Mouse (Mus musculus): ENCODE data around the gene Ttc7. TPM values are rescaled to one million over a fixed set of nuclear protein-coding genes. Genes with fewer than 3 reads are reported as not detected.
A peak's percentile ranks its signal among the peaks of the same experiment; 100 is the strongest.

Ttc7 gene
- polyA plus RNA-seq, 1 experiment from 2014 or later = 4.2 TPM

DNA sequence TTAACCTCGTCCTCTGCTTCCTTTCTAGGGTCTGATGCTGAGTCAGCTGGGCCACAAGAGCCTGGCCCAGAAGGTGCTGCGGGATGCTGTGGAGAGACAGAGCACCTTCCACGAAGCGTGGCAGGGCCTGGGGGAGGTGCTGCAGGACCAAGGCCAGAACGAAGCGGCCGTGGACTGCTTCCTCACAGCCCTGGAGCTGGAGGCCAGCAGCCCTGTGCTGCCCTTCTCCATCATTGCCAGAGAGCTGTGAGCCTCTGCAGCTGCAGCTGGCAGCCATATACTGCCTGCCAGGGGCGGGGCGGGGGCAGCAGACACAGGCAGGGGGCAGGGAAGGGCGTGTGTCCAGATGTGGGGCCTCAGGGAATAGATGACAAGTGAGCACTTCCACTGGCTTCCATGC is 97.1 kb downstream of the Ttc7 start:
- Histone ChIP-seq H3K9me3 (replicated peaks; ENCODE audit: control insufficient read depth, low read length, poor library complexity, severe bottlenecking) (no peaks in the 10 kb centered on the region), H3K4me2 (ENCODE audit: low read length) (no peak overlapping the region), H3K27me3 (ENCODE audit: control insufficient read depth, insufficient read depth, low read depth, low read length) (no peaks in the 10 kb centered on the region), H3K9ac (ENCODE audit: low read depth, low read length) (0 out of 2 replicates have a peak overlapping the region, but pooled peaks have one; percentile 49), H3K4me3 (ENCODE audit: low read depth, low read length) (no peak overlapping the region), H3K36me3 (ENCODE audit: control insufficient read depth, insufficient read depth, low read length) (no peaks in the 10 kb centered on the region), H3K4me1 (ENCODE audit: control insufficient read depth, insufficient read depth, low read length) (peaks cover 26% of the 10 kb centered on the region), H3K27ac (ENCODE audit: low read length) (peak overlapping the region; percentile 80)
- 58% methylated on average over 10 of the region's 10 CpGs for WGBS
- no peak for ATAC-seq

DNA sequence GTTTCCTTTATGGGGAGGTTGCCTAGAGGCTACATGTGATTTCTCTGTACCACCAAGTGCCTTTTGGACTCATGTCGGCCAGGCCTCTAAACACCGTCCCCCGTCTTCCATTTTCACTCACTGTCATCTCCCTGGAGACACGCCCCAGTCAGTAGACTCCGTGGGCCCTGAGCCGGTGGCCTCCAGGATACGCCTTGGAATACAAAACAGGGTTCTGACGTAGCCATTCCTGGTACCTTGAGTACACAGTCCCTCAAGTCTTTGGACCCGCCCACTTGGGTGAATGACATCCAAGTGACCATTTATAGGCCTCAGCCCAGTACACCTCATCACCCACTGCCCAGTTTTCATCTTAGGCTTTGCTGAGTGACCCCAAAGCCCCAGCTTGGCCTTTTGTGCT is 98.0 kb downstream of the Ttc7 start:
- Histone ChIP-seq H3K4me1 (ENCODE audit: control insufficient read depth, insufficient read depth, low read length) (peaks cover 26% of the 10 kb centered on the region), H3K4me2 (ENCODE audit: low read length) (no peak overlapping the region), H3K9me3 (replicated peaks; ENCODE audit: control insufficient read depth, low read length, poor library complexity, severe bottlenecking) (no peaks in the 10 kb centered on the region), H3K27me3 (ENCODE audit: control insufficient read depth, insufficient read depth, low read depth, low read length) (no peaks in the 10 kb centered on the region), H3K4me3 (ENCODE audit: low read depth, low read length) (no peak overlapping the region), H3K36me3 (ENCODE audit: control insufficient read depth, insufficient read depth, low read length) (no peaks in the 10 kb centered on the region), H3K27ac (ENCODE audit: low read length) (no peak overlapping the region), H3K9ac (ENCODE audit: low read depth, low read length) (no peak overlapping the region)
- ATAC-seq = no peak
- 80% methylated on average over 9 of the region's 9 CpGs for WGBS

DNA sequence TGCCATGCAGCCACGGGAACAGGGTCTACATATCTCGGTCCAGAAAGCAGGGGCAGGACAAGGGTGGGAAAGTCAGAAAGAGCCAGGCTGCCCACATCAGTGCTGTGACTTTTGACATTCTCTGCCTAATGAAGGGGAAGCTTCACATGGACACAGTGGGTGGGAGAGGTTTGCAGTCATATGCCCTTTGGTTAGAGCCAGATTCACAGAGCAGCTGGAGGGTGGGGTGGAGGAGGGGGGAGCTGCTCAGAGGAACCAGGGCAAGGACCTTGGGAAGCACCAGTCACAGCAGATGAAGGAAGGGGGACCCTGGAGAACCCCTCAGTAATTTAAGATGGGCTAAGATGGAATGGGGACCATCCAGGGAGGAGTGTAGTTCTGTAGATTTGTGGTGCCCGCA is 103.1 kb downstream of the Ttc7 start:
- H3K4me2 ChIP-seq (ENCODE audit: low read length) = no peak overlapping the region
- no peaks in the 10 kb centered on the region for H3K9me3 ChIP-seq (replicated peaks; ENCODE audit: control insufficient read depth, low read length, poor library complexity, severe bottlenecking)
- H3K4me1 ChIP-seq (ENCODE audit: control insufficient read depth, insufficient read depth, low read length) = peaks cover 4% of the 10 kb centered on the region
- WGBS = 84% methylated on average over 3 of the region's 3 CpGs
- no peak overlapping the region for H3K9ac ChIP-seq (ENCODE audit: low read depth, low read length)
- H3K4me3 ChIP-seq (ENCODE audit: low read depth, low read length) = no peak overlapping the region
- no peaks in the 10 kb centered on the region for H3K36me3 ChIP-seq (ENCODE audit: control insufficient read depth, insufficient read depth, low read length)
- no peaks in the 10 kb centered on the region for H3K27me3 ChIP-seq (ENCODE audit: control insufficient read depth, insufficient read depth, low read depth, low read length)
- ATAC-seq = no peak
- H3K27ac ChIP-seq (ENCODE audit: low read length) = no peak overlapping the region

DNA sequence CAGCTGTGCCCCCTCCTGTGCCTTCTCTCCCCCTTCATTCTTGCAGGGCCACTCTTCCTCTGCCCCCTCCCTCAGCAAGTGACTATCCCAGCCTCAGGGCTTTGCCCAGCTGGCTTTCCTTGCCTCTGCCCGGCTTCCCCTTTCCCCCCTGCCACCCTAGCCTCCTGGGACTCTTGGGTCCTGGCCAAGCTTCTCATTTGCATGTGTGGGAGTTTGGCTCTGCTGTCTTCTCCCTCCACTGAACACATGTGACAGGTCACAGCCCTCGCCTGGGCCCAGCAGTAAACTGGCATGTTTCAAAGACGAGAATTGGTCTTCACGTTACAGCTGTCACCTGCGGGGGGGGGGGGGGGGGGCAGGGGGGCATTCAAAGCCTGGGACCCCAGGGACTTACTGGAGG is 104.4 kb downstream of the Ttc7 start:
- Histone ChIP-seq H3K4me2 (ENCODE audit: low read length) (no peak overlapping the region), H3K27me3 (ENCODE audit: control insufficient read depth, insufficient read depth, low read depth, low read length) (no peaks in the 10 kb centered on the region), H3K36me3 (ENCODE audit: control insufficient read depth, insufficient read depth, low read length) (no peaks in the 10 kb centered on the region), H3K27ac (ENCODE audit: low read length) (no peak overlapping the region), H3K4me3 (ENCODE audit: low read depth, low read length) (no peak overlapping the region), H3K9me3 (replicated peaks; ENCODE audit: control insufficient read depth, low read length, poor library complexity, severe bottlenecking) (no peaks in the 10 kb centered on the region), H3K4me1 (ENCODE audit: control insufficient read depth, insufficient read depth, low read length) (peaks cover 4% of the 10 kb centered on the region), H3K9ac (ENCODE audit: low read depth, low read length) (no peak overlapping the region)
- 21% methylated on average over 3 of the region's 5 CpGs for WGBS
- no peak for ATAC-seq

DNA sequence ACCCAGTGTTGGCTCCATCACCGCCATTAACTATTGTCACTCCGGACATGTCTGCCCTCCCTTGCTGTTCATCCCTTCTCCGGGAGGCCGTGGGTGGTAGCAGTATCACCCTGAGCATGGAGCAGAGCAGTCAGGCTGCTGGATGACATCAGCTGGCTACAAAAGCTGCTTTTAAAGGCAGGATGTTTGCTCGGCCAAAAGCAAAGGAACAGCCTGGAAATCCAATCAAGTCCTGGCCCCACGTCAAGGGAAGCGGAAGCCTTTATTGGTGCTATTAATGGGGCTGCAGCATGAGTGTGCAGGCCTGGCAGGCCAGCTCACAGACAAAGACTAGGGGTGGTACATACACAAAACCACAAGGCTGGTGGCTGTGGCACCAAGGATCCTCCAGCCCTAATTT is 108.6 kb downstream of the Ttc7 start:
- Histone ChIP-seq H3K27ac (ENCODE audit: low read length) (no peak overlapping the region), H3K4me2 (ENCODE audit: low read length) (no peak overlapping the region), H3K4me3 (ENCODE audit: low read depth, low read length) (no peak overlapping the region), H3K36me3 (ENCODE audit: control insufficient read depth, insufficient read depth, low read length) (no peaks in the 10 kb centered on the region), H3K27me3 (ENCODE audit: control insufficient read depth, insufficient read depth, low read depth, low read length) (no peaks in the 10 kb centered on the region), H3K9ac (ENCODE audit: low read depth, low read length) (no peak overlapping the region), H3K9me3 (replicated peaks; ENCODE audit: control insufficient read depth, low read length, poor library complexity, severe bottlenecking) (no peaks in the 10 kb centered on the region), H3K4me1 (ENCODE audit: control insufficient read depth, insufficient read depth, low read length) (peaks cover 4% of the 10 kb centered on the region)
- no peak for ATAC-seq
- WGBS = 58% methylated on average over 7 of the region's 7 CpGs

GRCm38 (mm10) chr17:87397088-87397487 is 114.4 kb downstream of the Ttc7 start:
- Histone ChIP-seq H3K4me2 (ENCODE audit: low read length) (no peak overlapping the region), H3K36me3 (ENCODE audit: control insufficient read depth, insufficient read depth, low read length) (no peaks in the 10 kb centered on the region), H3K4me1 (ENCODE audit: control insufficient read depth, insufficient read depth, low read length) (no peaks in the 10 kb centered on the region), H3K9ac (ENCODE audit: low read depth, low read length) (no peak overlapping the region), H3K27me3 (ENCODE audit: control insufficient read depth, insufficient read depth, low read depth, low read length) (no peaks in the 10 kb centered on the region), H3K9me3 (replicated peaks; ENCODE audit: control insufficient read depth, low read length, poor library complexity, severe bottlenecking) (no peaks in the 10 kb centered on the region), H3K4me3 (ENCODE audit: low read depth, low read length) (no peak overlapping the region), H3K27ac (ENCODE audit: low read length) (no peak overlapping the region)
- 76% methylated on average over 11 of the region's 11 CpGs for WGBS
- ATAC-seq = no peak

DNA sequence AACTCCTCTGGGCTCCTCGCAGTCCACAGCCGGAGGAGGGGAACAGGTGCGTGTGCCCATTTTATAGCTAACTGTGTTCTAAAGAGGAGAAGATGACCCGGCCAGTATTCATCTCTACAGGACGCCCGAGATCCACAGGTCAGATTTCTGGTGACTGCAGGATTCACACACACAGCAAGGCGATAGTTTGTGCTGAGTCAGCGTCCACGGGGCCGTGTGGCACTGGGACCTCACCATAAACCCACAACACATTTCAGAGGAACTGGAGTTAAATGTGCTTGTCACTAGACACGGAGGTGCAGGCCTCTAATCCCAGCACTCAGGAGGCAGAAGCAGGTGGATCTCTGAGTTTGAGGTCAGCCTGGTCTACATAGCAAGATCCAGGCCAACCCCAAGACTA is 119.8 kb downstream of the Ttc7 start:
- H3K4me3 ChIP-seq (ENCODE audit: low read depth, low read length) = no peak overlapping the region
- no peaks in the 10 kb centered on the region for H3K27me3 ChIP-seq (ENCODE audit: control insufficient read depth, insufficient read depth, low read depth, low read length)
- WGBS = 91% methylated on average over 11 of the region's 11 CpGs
- H3K4me1 ChIP-seq (ENCODE audit: control insufficient read depth, insufficient read depth, low read length) = no peaks in the 10 kb centered on the region
- no peaks in the 10 kb centered on the region for H3K36me3 ChIP-seq (ENCODE audit: control insufficient read depth, insufficient read depth, low read length)
- ATAC-seq = no peak
- no peak overlapping the region for H3K9ac ChIP-seq (ENCODE audit: low read depth, low read length)
- H3K27ac ChIP-seq (ENCODE audit: low read length) = no peak overlapping the region
- H3K4me2 ChIP-seq (ENCODE audit: low read length) = no peak overlapping the region
- no peaks in the 10 kb centered on the region for H3K9me3 ChIP-seq (replicated peaks; ENCODE audit: control insufficient read depth, low read length, poor library complexity, severe bottlenecking)

- no peaks in the 10 kb centered on the region for H3K9me3 ChIP-seq (replicated peaks; ENCODE audit: control insufficient read depth, low read length, poor library complexity, severe bottlenecking)
- no peaks in the 10 kb centered on the region for H3K4me1 ChIP-seq (ENCODE audit: control insufficient read depth, insufficient read depth, low read length)
- no peaks in the 10 kb centered on the region for H3K36me3 ChIP-seq (ENCODE audit: control insufficient read depth, insufficient read depth, low read length)
- H3K4me3 ChIP-seq (ENCODE audit: low read depth, low read length) = no peak overlapping the region
- H3K4me2 ChIP-seq (ENCODE audit: low read length) = no peak overlapping the region
- no peaks in the 10 kb centered on the region for H3K27me3 ChIP-seq (ENCODE audit: control insufficient read depth, insufficient read depth, low read depth, low read length)
- no peak overlapping the region for H3K27ac ChIP-seq (ENCODE audit: low read length)
- no peak for ATAC-seq
- 79% methylated on average over 4 of the region's 4 CpGs for WGBS
- H3K9ac ChIP-seq (ENCODE audit: low read depth, low read length) = no peak overlapping the region
Measured at GRCm38 (mm10) chr17:87403462-87403861, 120.8 kb downstream of the Ttc7 start.

GRCm38 (mm10) chr17:87405576-87405975 is 122.9 kb downstream of the Ttc7 start:
- ATAC-seq = no peak
- Histone ChIP-seq H3K9ac (ENCODE audit: low read depth, low read length) (no peak overlapping the region), H3K4me2 (ENCODE audit: low read length) (no peak overlapping the region), H3K27ac (ENCODE audit: low read length) (no peak overlapping the region), H3K9me3 (replicated peaks; ENCODE audit: control insufficient read depth, low read length, poor library complexity, severe bottlenecking) (no peaks in the 10 kb centered on the region), H3K27me3 (ENCODE audit: control insufficient read depth, insufficient read depth, low read depth, low read length) (no peaks in the 10 kb centered on the region), H3K36me3 (ENCODE audit: control insufficient read depth, insufficient read depth, low read length) (no peaks in the 10 kb centered on the region), H3K4me1 (ENCODE audit: control insufficient read depth, insufficient read depth, low read length) (no peaks in the 10 kb centered on the region), H3K4me3 (ENCODE audit: low read depth, low read length) (no peak overlapping the region)
- 73% methylated on average over 11 of the region's 11 CpGs for WGBS

- 85% methylated on average over 4 of the region's 4 CpGs for WGBS
- ATAC-seq = no peak
- H3K4me3 ChIP-seq (ENCODE audit: low read depth, low read length) = no peak overlapping the region
Measured at GRCm38 (mm10) chr17:87406646-87407045, 124.0 kb downstream of the Ttc7 start.

More at GRCm38 (mm10) chr17:87406646-87407045, 124.0 kb downstream of the Ttc7 start:
- no peak overlapping the region for H3K27ac ChIP-seq (ENCODE audit: low read length)
- no peak overlapping the region for H3K4me2 ChIP-seq (ENCODE audit: low read length)
- no peaks in the 10 kb centered on the region for H3K4me1 ChIP-seq (ENCODE audit: control insufficient read depth, insufficient read depth, low read length)
- H3K36me3 ChIP-seq (ENCODE audit: control insufficient read depth, insufficient read depth, low read length) = no peaks in the 10 kb centered on the region
- H3K9ac ChIP-seq (ENCODE audit: low read depth, low read length) = no peak overlapping the region
- H3K9me3 ChIP-seq (replicated peaks; ENCODE audit: control insufficient read depth, low read length, poor library complexity, severe bottlenecking) = no peaks in the 10 kb centered on the region
- H3K27me3 ChIP-seq (ENCODE audit: control insufficient read depth, insufficient read depth, low read depth, low read length) = no peaks in the 10 kb centered on the region

All from midbrain, embryonic 16.5 days (tissue).